Mouse (Mus musculus) v-Abl transformed pro-B cells (cell line): ENCODE results near the gene Pde11a.

Source experiments
- in situ Hi-C, 2 experiments: fragments of 400-800 bp; cut with MboI; formaldehyde crosslinking; loops; one replicate each; pipeline ENCODE4 v1.15.1; 2025; ENCODE audit not compliant: unreplicated experiment in 2 of 2

Gene Pde11a

GRCm38 (mm10) chr2:76326161-76326560 lies 12.4 kb downstream of the Pde11a start:
- in situ Hi-C loops, result no loop called here

GRCm38 (mm10) chr2:76324463-76324862 lies 14.1 kb downstream of the Pde11a start:
- in situ Hi-C loops, result no loop called here

DNA sequence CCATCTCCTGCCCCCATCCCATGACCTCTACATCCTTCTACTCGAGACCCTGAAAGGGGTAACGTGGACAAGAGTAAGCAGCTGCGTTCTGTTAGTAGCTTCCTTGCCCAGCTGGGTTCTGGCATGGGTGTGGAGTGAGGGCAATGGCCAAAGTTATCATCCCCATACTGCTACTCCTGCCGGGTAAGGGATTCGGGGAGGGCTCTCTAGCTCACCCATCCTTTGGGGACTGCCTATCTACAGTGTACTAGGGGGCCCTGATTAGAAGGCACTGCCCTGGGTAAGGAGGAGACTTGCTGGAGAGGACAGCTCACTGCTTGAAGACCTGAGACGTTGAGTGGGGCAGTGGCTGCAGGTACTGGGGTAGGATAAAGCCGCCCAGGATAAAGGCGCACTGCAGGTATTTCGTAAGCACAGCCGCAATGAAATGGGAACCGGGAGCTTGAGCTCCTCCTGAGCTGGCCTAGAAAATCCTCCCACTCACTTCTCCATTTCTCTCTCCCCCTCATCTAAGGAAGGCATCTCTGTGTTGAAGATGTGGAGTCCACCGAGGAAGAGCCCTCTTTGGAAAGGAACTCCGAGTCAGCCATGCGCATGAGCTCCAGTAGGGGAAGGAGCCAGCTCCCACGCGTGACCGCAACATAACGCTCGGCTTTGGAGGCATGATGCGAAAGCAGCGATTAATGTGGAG lies 15.2 kb downstream of the Pde11a start:
- in situ Hi-C loops, result no loop called here

DNA sequence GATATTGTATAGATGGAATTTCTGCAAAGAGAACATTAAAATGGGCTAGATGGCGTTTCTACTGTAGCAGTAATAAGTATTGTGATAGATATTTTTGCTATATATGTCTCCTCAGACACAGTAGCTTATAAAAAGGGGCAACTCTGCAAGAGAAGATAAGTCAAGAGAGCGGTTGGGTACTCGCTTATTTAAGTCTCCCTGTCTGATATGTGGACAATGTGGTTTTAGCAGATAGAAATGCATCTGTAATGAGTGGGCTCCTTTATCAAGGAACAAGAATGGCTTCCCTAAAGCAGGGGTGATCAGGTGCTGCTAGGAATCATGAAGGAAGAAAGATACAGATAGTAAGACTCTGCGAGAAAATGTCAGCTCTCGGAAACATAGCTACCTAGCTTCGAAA lies 18.2 kb downstream of the Pde11a start:
- in situ Hi-C loops, result no loop called here

DNA sequence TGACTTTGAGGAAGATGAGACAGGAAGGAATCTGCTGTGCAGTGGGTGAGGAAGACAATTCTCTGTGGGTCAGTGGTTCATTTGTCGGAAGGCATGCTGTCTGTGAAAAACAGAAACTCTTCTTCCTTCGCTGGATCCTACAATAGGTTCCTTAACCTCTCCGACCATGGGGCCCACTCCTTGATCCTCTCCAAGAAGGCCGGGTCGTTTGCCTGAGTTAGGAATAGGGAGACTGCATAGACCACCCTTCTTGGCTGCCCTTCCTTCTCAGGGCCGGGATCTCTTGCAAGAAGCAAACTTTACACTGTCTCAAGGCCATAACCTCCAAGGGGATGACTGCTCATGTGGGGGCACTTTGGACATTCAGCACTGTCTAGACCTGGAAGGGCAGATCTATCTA lies 19.3 kb downstream of the Pde11a start:
- in situ Hi-C loops, result no loop called here

DNA sequence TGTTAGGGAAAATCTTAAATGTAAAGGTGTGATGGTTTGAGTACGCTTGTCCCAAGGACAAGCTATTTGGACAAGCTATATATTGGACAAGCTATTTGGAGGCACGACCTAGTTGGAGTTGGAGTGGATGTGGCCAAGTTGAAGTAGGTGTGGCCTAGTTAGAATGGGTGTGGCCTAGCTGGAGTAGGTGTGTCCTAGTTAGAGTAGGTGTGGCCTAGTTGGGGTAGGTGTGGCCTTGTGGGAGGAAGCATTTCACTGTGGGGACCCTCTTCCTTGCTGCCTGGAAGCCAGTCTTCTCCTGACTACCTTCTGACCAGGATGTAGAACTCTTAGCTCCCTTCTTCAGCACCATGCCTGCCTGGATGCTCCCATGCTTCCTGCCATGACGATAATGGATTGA lies 50.9 kb downstream of the Pde11a start:
- in situ Hi-C loops, result no loop called here

DNA sequence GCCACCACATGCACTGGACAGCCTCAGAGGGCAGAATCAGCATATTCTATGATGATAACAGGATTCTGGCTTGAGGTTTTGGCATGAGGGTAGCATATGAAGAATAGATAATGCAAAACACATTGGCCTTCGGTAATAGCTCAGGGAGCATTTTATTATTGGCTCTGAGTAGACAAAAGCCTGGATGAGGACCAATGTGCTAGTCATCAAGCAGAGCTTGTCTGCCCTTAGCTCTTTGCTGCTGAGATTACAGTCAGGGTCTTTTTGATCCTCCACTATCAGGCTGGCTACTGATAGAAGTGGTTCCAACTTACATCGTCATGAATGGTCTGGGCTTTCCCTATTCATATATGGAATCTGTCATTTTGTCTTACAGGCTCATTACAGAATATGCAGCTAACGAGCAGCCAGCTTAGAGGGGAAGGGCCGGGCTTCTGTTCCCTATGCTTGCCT lies 52.3 kb downstream of the Pde11a start:
- in situ Hi-C loops, result no loop called here

GRCm38 (mm10) chr2:76285150-76285549 lies 53.4 kb downstream of the Pde11a start:
- in situ Hi-C loops, result no loop called here

- in situ Hi-C loops, result no loop called here
These were observed 55.0 kb downstream of the Pde11a start for GRCm38 (mm10) chr2:76283378-76284132.

GRCm38 (mm10) chr2:76269494-76269893 lies 69.1 kb downstream of the Pde11a start:
- in situ Hi-C loops, result loop anchor here in 1 of 2 experiments (25.0 kb wide), 1 partner anchor 1443 kb away; no protein-coding TSS in a partner anchor

DNA sequence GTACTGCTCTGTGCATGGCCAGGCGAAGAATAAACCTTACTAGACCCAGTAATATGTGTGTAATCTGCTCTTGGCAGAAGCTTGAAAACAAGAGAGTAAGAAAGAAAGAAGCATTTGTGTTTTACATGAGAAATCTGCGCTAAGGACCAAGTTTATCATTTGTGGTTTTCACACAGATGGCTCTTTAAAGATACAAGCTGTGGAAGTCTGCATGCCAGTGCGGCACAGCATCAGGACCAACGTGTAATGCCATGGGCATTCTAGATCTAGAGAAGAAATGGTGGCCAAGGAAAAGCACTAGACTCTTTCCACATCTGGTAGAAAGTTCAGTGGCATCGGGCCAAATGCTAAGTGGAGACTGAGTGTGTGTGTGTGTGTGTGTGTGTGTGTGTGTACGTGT lies 71.2 kb downstream of the Pde11a start:
- in situ Hi-C loops, result loop anchor here in 1 of 2 experiments (25.0 kb wide), 1 partner anchor 1445 kb away; no protein-coding TSS in a partner anchor

DNA sequence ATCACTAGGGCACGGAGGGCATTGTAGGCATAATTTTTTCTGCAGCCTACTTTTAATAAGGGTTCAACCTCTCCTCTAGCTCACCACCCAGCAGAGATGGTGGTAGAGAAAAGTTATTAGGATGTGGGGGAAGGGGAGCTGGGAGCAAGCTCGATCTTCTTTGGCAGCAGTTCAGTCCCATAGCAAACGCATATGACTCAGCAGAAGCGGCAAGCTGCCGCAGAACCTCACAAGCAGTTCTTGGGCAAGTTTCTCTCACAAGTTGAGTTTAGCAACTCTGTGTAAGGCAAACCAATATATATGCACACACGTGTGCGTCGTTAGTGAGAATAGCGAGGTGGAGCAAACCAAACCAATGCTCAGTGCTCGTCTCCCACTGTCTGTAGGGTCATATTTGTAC lies 72.0 kb downstream of the Pde11a start:
- in situ Hi-C loops, result loop anchor here in 1 of 2 experiments (25.0 kb wide), 1 partner anchor 1446 kb away; no protein-coding TSS in a partner anchor

DNA sequence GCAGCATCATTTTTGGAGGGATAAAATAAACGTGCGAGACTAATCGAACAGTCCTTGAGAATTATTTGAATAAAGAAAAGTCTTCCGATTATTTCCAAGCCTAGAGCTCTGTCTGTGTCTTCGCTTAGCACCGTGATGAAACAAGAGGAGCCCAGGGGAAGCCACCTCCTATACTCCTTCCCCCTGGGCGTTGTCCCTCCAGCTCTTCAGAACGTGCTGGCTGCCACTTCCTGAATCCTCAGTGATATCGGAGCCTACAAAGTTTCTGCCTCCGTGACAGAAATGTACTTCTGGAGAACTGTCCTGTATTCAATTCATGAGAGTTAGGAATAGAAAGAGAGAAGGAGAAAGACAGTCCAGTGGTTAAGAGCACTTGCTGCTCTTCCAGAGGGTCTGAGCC lies 74.3 kb downstream of the Pde11a start:
- in situ Hi-C loops, result loop anchor here in 1 of 2 experiments (25.0 kb wide), 1 partner anchor 1448 kb away; no protein-coding TSS in a partner anchor

DNA sequence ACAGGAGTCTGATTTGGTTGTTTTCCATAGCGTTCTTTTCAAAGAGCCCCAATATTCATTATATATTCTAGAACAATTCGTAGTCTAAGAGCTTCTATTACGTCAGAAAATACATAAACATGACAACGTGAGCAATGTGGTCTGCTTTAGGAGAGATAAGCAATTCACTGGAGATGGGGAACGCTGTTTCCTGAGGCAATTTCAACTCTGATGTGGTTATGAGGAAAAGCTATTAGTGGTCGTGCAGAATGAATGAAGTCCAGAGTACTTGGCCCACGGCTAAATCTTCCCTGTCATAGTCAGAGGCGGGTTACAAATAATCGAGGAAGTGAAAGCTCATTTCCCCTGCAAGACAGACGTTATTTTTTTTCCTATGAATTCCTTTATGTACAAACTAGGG lies 75.9 kb downstream of the Pde11a start:
- in situ Hi-C loops, result loop anchor here in 1 of 2 experiments (25.0 kb wide), 1 partner anchor 1450 kb away; no protein-coding TSS in a partner anchor

- in situ Hi-C loops, result loop anchor here (10.0 to 25.0 kb wide), 2 partner anchors 1450 to 1457 kb away; no protein-coding TSS in a partner anchor
These were observed 83.7 kb downstream of the Pde11a start for GRCm38 (mm10) chr2:76254833-76255232.

DNA sequence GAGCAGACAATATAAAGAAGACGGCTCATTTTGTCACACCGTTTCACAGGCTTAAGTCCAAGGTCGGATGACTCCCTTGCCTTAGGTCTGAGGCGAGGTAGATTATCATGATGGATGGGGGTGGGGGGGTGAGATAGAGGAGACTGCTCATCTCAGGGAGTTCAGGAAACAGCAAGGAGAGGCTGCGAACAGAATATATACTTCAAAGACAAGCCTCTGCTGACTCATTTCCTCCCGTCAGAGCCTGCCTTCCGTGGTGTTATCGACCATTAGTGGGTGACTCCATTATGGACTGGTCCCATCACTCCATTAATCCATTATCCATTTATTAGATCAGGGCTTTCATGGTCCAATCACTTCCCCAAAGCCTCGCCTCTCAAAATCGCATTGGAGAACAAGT lies 87.2 kb downstream of the Pde11a start:
- in situ Hi-C loops, result loop anchor here (10.0 to 25.0 kb wide), 2 partner anchors 1453 to 1461 kb away; no protein-coding TSS in a partner anchor

DNA sequence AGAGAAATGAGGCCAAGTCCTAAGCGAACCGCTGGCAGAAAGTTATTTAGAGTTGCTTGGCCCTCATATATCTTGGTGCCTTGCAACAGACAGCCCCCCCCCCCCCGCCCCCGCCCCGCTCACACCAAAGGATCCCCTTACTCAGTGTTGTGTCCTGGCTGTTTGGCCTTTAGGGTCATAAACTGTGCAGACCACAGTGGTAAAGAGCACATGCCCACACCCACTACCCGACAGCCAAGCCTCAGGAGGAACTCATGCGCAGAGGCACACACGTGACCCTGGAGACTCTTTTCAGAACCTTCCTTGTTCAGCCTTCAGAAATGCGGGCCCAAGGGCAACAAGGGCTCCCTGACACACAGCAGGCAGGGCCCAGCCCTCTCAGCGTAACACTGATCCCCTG lies 90.3 kb downstream of the Pde11a start:
- in situ Hi-C loops, result no loop called here

DNA sequence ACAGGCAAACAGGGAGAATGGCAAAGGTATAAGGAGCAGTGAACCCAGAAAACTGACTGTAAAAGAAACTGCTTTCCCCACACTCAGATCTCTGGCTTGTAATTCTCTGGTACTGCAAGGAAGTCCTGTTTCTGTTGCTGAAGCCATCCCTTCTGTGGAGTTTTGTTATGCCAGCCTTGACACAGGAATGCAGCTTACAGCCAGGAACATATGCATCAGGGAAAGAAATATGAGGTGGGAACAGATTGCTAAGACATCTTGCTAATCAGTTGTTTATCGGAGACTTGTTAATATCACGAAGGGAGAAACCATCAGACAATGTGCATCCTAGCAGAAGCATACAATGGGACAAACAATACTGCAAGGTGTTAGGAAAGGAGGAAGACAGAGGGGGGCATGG lies 99.4 kb downstream of the Pde11a start:
- in situ Hi-C loops, result no loop called here

- in situ Hi-C loops, result no loop called here
These were observed 100.1 kb downstream of the Pde11a start for GRCm38 (mm10) chr2:76238496-76238895.

DNA sequence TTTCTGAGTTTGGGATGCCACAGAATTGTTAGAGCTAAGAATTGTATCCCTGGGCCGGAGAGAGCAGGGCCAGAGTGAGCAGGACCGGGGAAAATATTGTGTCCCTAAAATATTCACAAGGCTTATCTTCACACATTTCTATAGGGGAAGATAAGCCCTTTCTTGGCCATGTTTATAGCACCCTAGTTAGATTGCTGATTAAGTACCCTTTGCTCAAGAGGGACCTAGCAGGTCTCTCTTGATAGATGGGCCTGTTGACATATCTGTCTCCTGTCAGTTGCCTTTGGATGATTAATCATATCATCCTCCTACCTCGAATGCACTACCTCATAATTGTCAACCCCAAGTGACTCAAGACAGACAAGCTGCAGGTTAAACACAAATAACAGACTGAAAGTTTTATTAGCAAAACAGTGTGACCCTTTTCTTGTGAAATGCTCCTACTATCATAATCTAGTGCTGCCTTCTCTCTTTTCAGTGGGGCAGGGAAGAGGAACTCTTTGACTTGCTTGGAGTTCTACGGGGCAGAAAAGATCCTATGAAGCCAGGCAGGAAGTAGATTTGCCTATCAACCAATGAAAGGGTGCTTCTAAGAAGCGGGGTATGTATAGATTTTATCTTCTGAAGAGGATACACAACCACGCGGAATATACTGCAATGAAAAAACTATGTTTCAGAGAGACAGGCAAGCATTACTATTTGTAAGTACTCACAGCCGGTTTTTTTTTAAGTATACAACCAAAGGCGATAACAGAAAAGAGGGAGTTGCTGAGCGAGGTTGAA lies 100.7 kb downstream of the Pde11a start:
- in situ Hi-C loops, result no loop called here
